Mouse (Mus musculus) limb, embryonic 14.5 days (tissue): ENCODE data around the gene Nacad. TPM values are rescaled to one million over a fixed set of nuclear protein-coding genes. Genes with fewer than 3 reads are reported as not detected.

Experiments
- ATAC-seq: fragments of 200-750 bp; cut with Nextera tagmentation; 2 replicates; pipeline ENCODE4 v1.8.0; 2017; ENCODE audit warnings: low read depth, moderate number of reproducible peaks, moderate TSS enrichment; ENCODE audit not compliant: low FRiP score
- DNase-seq: peaks from one replicate; pipeline ENCODE4 v3.0.0-alpha.2; 2015; ENCODE audit warnings: low spot score
- H3K27ac ChIP-seq: fragments of 300-500 bp; sonication (generic); replicated peaks from 2 replicates; pipeline ENCODE4 v1.5.1; 2014; ENCODE audit warnings: low read depth, mild to moderate bottlenecking, low read length, moderate library complexity, mixed read lengths
- H3K27me3 ChIP-seq: fragments of 300-500 bp; sonication (generic); 2 replicates; pipeline ENCODE4 v1.6.1; 2014; ENCODE audit warnings: low read length, mixed read lengths; ENCODE audit not compliant: control insufficient read depth, insufficient read depth
- H3K36me3 ChIP-seq: fragments of 300-500 bp; sonication (generic); 2 replicates; pipeline ENCODE4 v1.6.1; 2014; ENCODE audit warnings: mild to moderate bottlenecking, low read length, moderate library complexity, mixed read lengths; ENCODE audit not compliant: control insufficient read depth, insufficient read depth
- H3K4me1 ChIP-seq: fragments of 300-500 bp; sonication (generic); 2 replicates; pipeline ENCODE4 v1.6.1; 2014; ENCODE audit warnings: antibody characterized with exemption, low read length, mixed read lengths; ENCODE audit not compliant: control insufficient read depth, insufficient read depth
- H3K4me2 ChIP-seq: fragments of 300-500 bp; sonication (generic); replicated peaks from 2 replicates; pipeline ENCODE4 v1.6.1; 2014; ENCODE audit warnings: low read depth, mild to moderate bottlenecking, low read length, moderate library complexity; ENCODE audit not compliant: severe bottlenecking
- H3K4me3 ChIP-seq: fragments of 300-500 bp; sonication (generic); replicated peaks from 2 replicates; pipeline ENCODE4 v1.5.1; 2014; ENCODE audit warnings: low read length
- H3K9ac ChIP-seq: fragments of 300-500 bp; sonication (generic); 2 replicates; pipeline ENCODE4 v1.6.1; 2014; ENCODE audit warnings: mild to moderate bottlenecking, low read depth, low read length, moderate library complexity; ENCODE audit not compliant: severe bottlenecking
- H3K9me3 ChIP-seq: fragments of 300-500 bp; sonication (generic); 2 replicates; pipeline ENCODE4 v1.6.1; 2016; ENCODE audit warnings: low read length; ENCODE audit not compliant: control insufficient read depth
- POLR2A ChIP-seq: fragments of 200-500 bp; IDR thresholded peaks from 2 replicates; pipeline ENCODE4 v1.8.0; 2012; ENCODE audit warnings: inconsistent platforms, mild to moderate bottlenecking, moderate library complexity, borderline replicate concordance; ENCODE audit not compliant: insufficient read depth, insufficient read length; ENCODE audit errors: extremely low read depth
- WGBS: fragments of 180-500 bp; shearing (Covaris S2); extraction: QIAGEN DNeasy Blood & Tissue Kit; methylation state at CpG from one replicate; pipeline ENCODE4 v1.1.7; 2014; 5-methylcytosine and 5-hydroxymethylcytosine counted together
- polyA plus RNA-seq, 2 experiments: library from polyadenylated mRNA; depleted of rRNA in 1 of 2; stranded (reverse) in 1 of 2; unstranded in 1 of 2; fragments of >200 nt; fragmentation: Nextera tagmentation in 1 of 2; extraction: Ambion mirVana in 1 of 2; gene quantifications; 2 replicates each; pipeline versions ENCODE4 v1.2.1 to v1.2.3; 2012 to 2014

Gene Nacad
- polyA plus RNA-seq, 2 experiments = 0.89 to 2.0 TPM

DNA sequence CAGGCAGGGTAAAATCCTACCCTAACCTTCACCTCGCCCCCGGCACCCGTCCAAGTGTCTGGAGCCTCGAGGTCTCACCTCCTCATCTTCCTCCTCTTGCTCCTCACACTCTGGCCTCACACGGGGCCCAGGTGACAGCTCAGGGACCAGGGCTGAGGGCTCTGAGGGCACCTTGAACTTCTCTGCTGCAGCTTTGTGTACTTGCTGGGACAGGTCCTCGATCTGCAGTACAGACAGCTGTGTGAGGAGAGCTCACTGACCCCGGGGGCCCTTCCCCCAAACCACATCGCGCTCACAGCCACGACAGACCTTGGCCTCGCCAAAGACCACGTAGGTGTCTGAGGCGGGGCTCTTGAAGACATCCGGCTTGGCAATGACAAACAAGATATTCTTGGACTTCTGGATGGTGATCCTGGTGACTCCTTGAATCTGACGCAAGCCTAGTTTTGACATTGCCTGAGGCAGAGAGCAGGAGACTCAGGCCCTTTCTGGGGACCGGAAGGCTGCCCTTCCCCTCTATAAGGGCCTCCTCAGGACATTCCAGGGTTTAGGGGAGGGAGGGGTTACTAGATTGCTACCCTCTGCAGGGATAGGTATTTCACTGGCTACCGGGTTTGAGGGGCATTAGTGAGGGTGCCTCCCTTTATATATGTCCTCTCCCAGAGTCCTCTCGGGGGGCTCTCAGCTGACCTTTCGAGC lies 7.5 kb downstream of the Nacad start:
- DNase-seq (no peak), ATAC-seq (no peak)
- H3K27ac ChIP-seq = no peak overlapping the region
- peaks cover 53% of the 10 kb centered on the region for H3K36me3 ChIP-seq
- no peaks in the 10 kb centered on the region for H3K4me1 ChIP-seq
- H3K9me3 ChIP-seq = no peaks in the 10 kb centered on the region
- H3K27me3 ChIP-seq = no peaks in the 10 kb centered on the region
- no peak overlapping the region for H3K9ac ChIP-seq
- WGBS = 60% methylated on average over 19 of the region's 19 CpGs
- H3K4me2 ChIP-seq = no peak overlapping the region
- TF ChIP-seq POLR2A = no peak
- H3K4me3 ChIP-seq = no peak overlapping the region

DNA sequence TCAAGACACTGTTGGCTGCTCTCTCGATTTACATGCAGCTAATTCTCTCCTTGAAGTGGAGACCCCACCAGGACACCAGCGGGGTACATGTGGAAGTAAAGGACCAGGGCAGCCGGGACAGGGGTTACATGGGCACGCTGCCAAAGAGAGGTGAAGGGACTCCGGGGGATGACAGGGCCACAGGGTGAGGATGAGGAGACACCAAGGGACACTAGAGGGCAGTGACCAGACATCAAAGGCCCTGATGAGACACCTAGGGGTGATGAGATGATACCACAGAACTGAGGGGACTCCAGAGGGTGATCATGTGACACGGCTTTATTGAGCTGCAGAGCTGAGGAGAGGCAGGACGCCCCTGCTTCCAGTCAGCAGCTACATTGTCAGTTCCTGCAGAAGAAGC lies 8.3 kb downstream of the Nacad start:
- Histone ChIP-seq H3K4me2 (no peak overlapping the region), H3K4me1 (no peaks in the 10 kb centered on the region), H3K27ac (no peak overlapping the region), H3K9me3 (no peaks in the 10 kb centered on the region), H3K36me3 (peaks cover 61% of the 10 kb centered on the region), H3K9ac (no peak overlapping the region), H3K27me3 (no peaks in the 10 kb centered on the region), H3K4me3 (no peak overlapping the region)
- ATAC-seq = no peak
- no peak for DNase-seq
- TF ChIP-seq POLR2A = no peak
- 80% methylated on average over 7 of the region's 7 CpGs for WGBS

DNA sequence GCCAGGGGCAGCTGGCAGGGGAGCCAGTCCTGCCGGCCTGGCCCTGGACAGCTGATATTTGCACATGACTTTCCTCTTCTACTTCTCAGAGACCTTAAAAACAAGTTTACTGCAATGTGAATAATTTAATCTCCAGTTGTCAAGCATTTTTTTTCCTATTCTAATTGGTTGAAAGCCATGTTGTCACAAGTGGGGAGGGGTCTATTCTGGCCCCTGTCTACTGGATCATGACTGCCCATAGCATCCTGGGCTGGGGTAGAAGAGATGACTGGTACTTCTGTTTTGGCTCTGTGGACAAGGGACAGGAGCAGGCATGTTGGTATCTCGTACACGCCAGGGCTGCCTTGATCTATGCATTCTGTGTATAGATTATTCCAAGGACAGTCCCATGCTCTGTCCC lies 9.2 kb downstream of the Nacad start:
- WGBS = 75% methylated on average over 3 of the region's 3 CpGs
- no peak for TF ChIP-seq POLR2A
- Histone ChIP-seq H3K9me3 (no peaks in the 10 kb centered on the region), H3K27me3 (no peaks in the 10 kb centered on the region), H3K4me3 (no peak overlapping the region), H3K4me2 (no peak overlapping the region), H3K36me3 (peaks cover 70% of the 10 kb centered on the region), H3K4me1 (no peaks in the 10 kb centered on the region), H3K27ac (no peak overlapping the region), H3K9ac (no peak overlapping the region)
- no peak for ATAC-seq
- no peak for DNase-seq

DNA sequence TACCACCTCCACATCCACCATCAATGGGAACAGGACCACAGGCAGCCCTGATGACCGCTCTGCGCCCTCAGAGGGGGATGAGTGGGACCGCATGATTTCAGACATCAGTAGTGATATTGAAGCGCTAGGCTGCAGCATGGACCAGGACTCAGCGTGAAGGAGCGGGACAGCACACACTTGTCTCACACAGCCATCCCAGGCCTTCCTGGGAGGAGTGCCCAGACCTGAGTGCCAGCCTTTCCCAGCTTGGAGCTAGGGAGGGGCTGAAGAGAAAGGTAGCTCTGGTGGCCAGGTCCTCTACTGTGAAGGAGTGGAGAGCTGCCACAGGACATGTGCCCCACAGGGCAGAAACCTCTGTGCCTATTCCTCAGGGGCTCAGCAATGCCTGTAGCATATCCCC lies 9.6 kb downstream of the Nacad start:
- Histone ChIP-seq H3K27me3 (no peaks in the 10 kb centered on the region), H3K4me2 (no peak overlapping the region), H3K27ac (no peak overlapping the region), H3K4me3 (no peak overlapping the region), H3K36me3 (peaks cover 74% of the 10 kb centered on the region), H3K9me3 (no peaks in the 10 kb centered on the region), H3K9ac (no peak overlapping the region), H3K4me1 (no peaks in the 10 kb centered on the region)
- DNase-seq (no peak), ATAC-seq (no peak)
- 94% methylated on average over 6 of the region's 6 CpGs for WGBS
- no peak for TF ChIP-seq POLR2A

DNA sequence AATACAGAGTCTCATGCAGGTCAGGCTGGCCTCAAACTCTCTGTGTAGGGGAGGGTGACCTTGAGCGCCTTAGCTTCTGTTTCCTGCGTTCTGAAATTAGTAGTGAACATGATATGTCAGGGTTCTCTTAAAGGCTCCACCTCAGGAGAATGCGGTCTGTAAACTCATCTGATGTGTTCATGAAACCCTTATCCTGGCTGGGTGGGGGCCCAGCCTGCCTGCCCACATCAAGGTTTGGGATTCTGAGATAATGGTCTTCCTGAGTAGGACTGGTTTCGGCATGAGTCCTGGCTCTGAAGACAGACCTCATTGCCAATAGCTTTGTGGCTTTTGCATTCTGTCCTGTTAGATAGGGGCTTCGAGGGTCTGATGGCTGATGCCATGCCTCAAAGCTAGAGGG lies 10.5 kb downstream of the Nacad start:
- Histone ChIP-seq H3K27ac (no peak overlapping the region), H3K27me3 (no peaks in the 10 kb centered on the region)
- no peak for DNase-seq

More for the DNA sequence above, 10.5 kb downstream of the Nacad start:
- Histone ChIP-seq H3K4me2 (no peak overlapping the region), H3K4me3 (no peak overlapping the region), H3K9ac (no peak overlapping the region), H3K9me3 (no peaks in the 10 kb centered on the region), H3K4me1 (no peaks in the 10 kb centered on the region), H3K36me3 (peaks cover 82% of the 10 kb centered on the region)
- 89% methylated on average over 5 of the region's 5 CpGs for WGBS
- TF ChIP-seq POLR2A = no peak
- ATAC-seq = no peak
